Mouse (Mus musculus): ENCODE data around the gene Ddx25.

Gene Ddx25

GRCm38 (mm10) chr9:35541488-35541887 is 16.8 kb downstream of the Ddx25 start:
- peak; percentile 90 for DNase-seq (ENCODE audit: low read depth, low spot score)

GRCm38 (mm10) chr9:35541024-35541423 is 17.3 kb downstream of the Ddx25 start:
- DNase-seq (ENCODE audit: low read depth, low spot score): no peak

- no peak for DNase-seq (ENCODE audit: low read depth, low spot score)
Observed at GRCm38 (mm10) chr9:35539001-35539750, 19.2 kb downstream of the Ddx25 start.

- DNase-seq (ENCODE audit: low read depth, low spot score): no peak
Observed at GRCm38 (mm10) chr9:35535876-35536275, 22.5 kb downstream of the Ddx25 start.

GRCm38 (mm10) chr9:35535110-35535509 is 23.2 kb downstream of the Ddx25 start:
- DNase-seq (ENCODE audit: low read depth, low spot score): peak; percentile 83

- no peak for DNase-seq (ENCODE audit: low read depth, low spot score)
Observed at GRCm38 (mm10) chr9:35533266-35533665, 25.1 kb downstream of the Ddx25 start.

- peak; percentile 51 for DNase-seq (ENCODE audit: low read depth, low spot score)
Observed at GRCm38 (mm10) chr9:35529796-35530195, 28.5 kb downstream of the Ddx25 start.

- DNase-seq (ENCODE audit: low read depth, low spot score): no peak
Observed at GRCm38 (mm10) chr9:35529141-35529540, 29.2 kb downstream of the Ddx25 start.

GRCm38 (mm10) chr9:35523941-35524411 is 34.4 kb downstream of the Ddx25 start:
- DNase-seq (ENCODE audit: low read depth, low spot score): peak; percentile 79

GRCm38 (mm10) chr9:35523541-35523940 is 34.8 kb downstream of the Ddx25 start:
- DNase-seq (ENCODE audit: low read depth, low spot score): peak; percentile 58

- no peak for DNase-seq (ENCODE audit: low read depth, low spot score)
Observed at GRCm38 (mm10) chr9:35522821-35523515, 35.4 kb downstream of the Ddx25 start.

- no peak for DNase-seq (ENCODE audit: low read depth, low spot score)
Observed at GRCm38 (mm10) chr9:35522241-35522640, 36.1 kb downstream of the Ddx25 start.

GRCm38 (mm10) chr9:35520631-35521348 is 37.5 kb downstream of the Ddx25 start:
- no peak for DNase-seq (ENCODE audit: low read depth, low spot score)

- no peak for DNase-seq (ENCODE audit: low read depth, low spot score)
Observed at GRCm38 (mm10) chr9:35518169-35518568, 40.2 kb downstream of the Ddx25 start, which contains the start of gene Gm1113. Gene Gm1113, minus strand, starts transcription at chr9:35518269.

GRCm38 (mm10) chr9:35516711-35517110 is 41.6 kb downstream of the Ddx25 start:
- no peak for DNase-seq (ENCODE audit: low read depth, low spot score)

GRCm38 (mm10) chr9:35516182-35516581 is 42.1 kb downstream of the Ddx25 start:
- no peak for DNase-seq (ENCODE audit: low read depth, low spot score)

GRCm38 (mm10) chr9:35513900-35514299 is 44.4 kb downstream of the Ddx25 start:
- DNase-seq (ENCODE audit: low read depth, low spot score): no peak

- no peak for DNase-seq (ENCODE audit: low read depth, low spot score)
Observed at GRCm38 (mm10) chr9:35508234-35508633, 50.1 kb downstream of the Ddx25 start.

GRCm38 (mm10) chr9:35502361-35503000 is 55.8 kb downstream of the Ddx25 start:
- DNase-seq (ENCODE audit: low read depth, low spot score): no peak

- no peak for DNase-seq (ENCODE audit: low read depth, low spot score)
Observed at GRCm38 (mm10) chr9:35499946-35500345, 58.4 kb downstream of the Ddx25 start.

GRCm38 (mm10) chr9:35495471-35495870 is 62.9 kb downstream of the Ddx25 start:
- DNase-seq (ENCODE audit: low read depth, low spot score): no peak

GRCm38 (mm10) chr9:35494937-35495336 is 63.4 kb downstream of the Ddx25 start:
- DNase-seq (ENCODE audit: low read depth, low spot score): no peak
